Mouse (Mus musculus) c-Kit-positive CD71-negative TER-119-negative erythroid progenitor cells, embryonic 14.5 days (primary cell): ENCODE results near the gene Meis2.

Experiments
- DNase-seq: peaks from one replicate; pipeline ENCODE4 v3.0.0-alpha.2; 2013; ENCODE audit warnings: low read depth

Gene Meis2

GRCm38 (mm10) chr2:116067711-116068110 is 2.1 kb upstream of the Meis2 start:
- DNase-seq, result no peak

- DNase-seq, result no peak
Observed at GRCm38 (mm10) chr2:116067065-116067497, 1.4 kb upstream of the Meis2 start.

GRCm38 (mm10) chr2:116066057-116066941 is 660 bp upstream of the Meis2 start:
- DNase-seq, result no peak

- no peak for DNase-seq
Observed at GRCm38 (mm10) chr2:116065057-116065456, 582 bp downstream of the Meis2 start.

GRCm38 (mm10) chr2:116064521-116064920 is 1.1 kb downstream of the Meis2 start:
- no peak for DNase-seq

GRCm38 (mm10) chr2:116063819-116064293 is 1.8 kb downstream of the Meis2 start:
- DNase-seq, result no peak

- no peak for DNase-seq
Observed at GRCm38 (mm10) chr2:116062761-116063441, 2.7 kb downstream of the Meis2 start.

- no peak for DNase-seq
Observed at GRCm38 (mm10) chr2:116062251-116062651, 3.4 kb downstream of the Meis2 start.

- DNase-seq, result no peak
Observed at GRCm38 (mm10) chr2:116061401-116062021, 4.1 kb downstream of the Meis2 start.

GRCm38 (mm10) chr2:116060701-116061400 is 4.8 kb downstream of the Meis2 start:
- no peak for DNase-seq

GRCm38 (mm10) chr2:116060210-116060609 is 5.4 kb downstream of the Meis2 start:
- DNase-seq, result no peak

- DNase-seq, result no peak
Observed at GRCm38 (mm10) chr2:116059661-116060060, 6.0 kb downstream of the Meis2 start.

- no peak for DNase-seq
Observed at GRCm38 (mm10) chr2:116059066-116059465, 6.6 kb downstream of the Meis2 start.

- DNase-seq, result no peak
Observed at GRCm38 (mm10) chr2:116058511-116058910, 7.1 kb downstream of the Meis2 start.

- DNase-seq, result no peak
Observed at GRCm38 (mm10) chr2:116056826-116057225, 8.8 kb downstream of the Meis2 start.

GRCm38 (mm10) chr2:116055686-116056620 is 9.7 kb downstream of the Meis2 start:
- DNase-seq, result no peak

GRCm38 (mm10) chr2:116053931-116054330 is 11.7 kb downstream of the Meis2 start:
- no peak for DNase-seq

GRCm38 (mm10) chr2:116052688-116053421 is 12.8 kb downstream of the Meis2 start:
- DNase-seq, result no peak

GRCm38 (mm10) chr2:116051906-116052614 is 13.6 kb downstream of the Meis2 start:
- no peak for DNase-seq
